Comparison of ENCODE assay signal across 9 mouse cellular contexts in the genomic region with DNA sequence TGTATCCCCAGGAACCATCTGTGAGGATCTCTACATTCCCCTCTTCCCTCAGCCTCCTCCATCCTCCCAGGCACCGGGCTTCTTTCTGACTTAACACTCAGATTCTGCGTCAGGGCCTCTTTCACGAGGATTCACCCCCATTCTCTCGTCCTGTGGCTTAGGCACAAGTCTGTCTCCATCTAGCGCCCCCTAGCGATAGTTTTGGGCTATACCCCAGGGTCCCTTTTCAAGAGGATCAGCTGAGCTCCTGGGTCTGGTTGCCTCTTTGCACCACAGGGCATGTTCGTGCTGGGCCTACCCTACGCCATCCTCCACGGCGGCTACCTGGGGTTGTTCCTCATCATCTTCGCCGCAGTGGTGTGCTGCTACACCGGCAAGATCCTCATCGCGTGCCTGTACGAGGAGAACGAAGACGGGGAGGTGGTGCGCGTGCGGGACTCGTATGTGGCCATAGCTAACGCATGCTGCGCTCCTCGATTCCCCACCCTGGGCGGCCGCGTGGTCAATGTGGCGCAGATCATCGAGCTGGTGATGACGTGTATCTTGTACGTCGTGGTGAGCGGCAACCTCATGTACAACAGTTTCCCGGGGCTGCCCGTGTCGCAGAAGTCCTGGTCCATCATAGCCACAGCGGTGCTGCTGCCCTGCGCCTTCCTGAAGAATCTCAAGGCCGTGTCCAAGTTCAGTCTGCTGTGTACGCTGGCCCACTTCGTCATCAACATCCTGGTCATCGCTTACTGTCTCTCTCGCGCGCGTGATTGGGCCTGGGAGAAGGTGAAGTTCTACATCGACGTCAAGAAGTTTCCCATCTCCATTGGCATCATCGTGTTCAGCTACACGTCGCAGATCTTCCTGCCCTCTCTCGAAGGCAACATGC. TPM values are rescaled to one million over a fixed set of nuclear protein-coding genes. Genes with fewer than 3 reads are reported as not detected.
DNase-seq lines count a peak whose midpoint lies in the region; ATAC-seq and TF ChIP-seq lines count a peak whose summit lies in the region.
"Had no signal": no experiment of that assay in that cellular context is flagged by ENCODE, and none has a peak within 500 bp of the region (broad histone marks: within the 10 kb centered on the region; RNA-seq: fewer than 3 reads in every experiment).

No protein-coding gene starts in this region.

- peak overlapping the region; percentile 94 for H3K27ac ChIP-seq in forebrain, embryonic 15.5 days (replicated peaks)
- no peak overlapping the region for H3K27ac ChIP-seq in intestine, postnatal 0 days (ENCODE audit: low read depth, low read length)
- H3K27ac ChIP-seq in liver, embryonic 11.5 days (ENCODE audit: low read depth, low read length): no peak overlapping the region
- H3K27ac ChIP-seq: limb, embryonic 12.5 days had no signal

- H3K9me3 ChIP-seq in forebrain, embryonic 15.5 days: no peaks in the 10 kb centered on the region
- H3K9me3 ChIP-seq in intestine, postnatal 0 days (ENCODE audit: control insufficient read depth): no peaks in the 10 kb centered on the region
- H3K9me3 ChIP-seq in liver, embryonic 11.5 days (ENCODE audit: control insufficient read depth, low read length): no peaks in the 10 kb centered on the region
- H3K9me3 ChIP-seq: limb, embryonic 12.5 days had no signal

- intact Hi-C loops in heart, postnatal 25 days (cut with DNase I): no loop called here

- H3K27me3 ChIP-seq in forebrain, embryonic 15.5 days: peaks cover 62% of the 10 kb centered on the region
- peaks cover 99% of the 10 kb centered on the region for H3K27me3 ChIP-seq in intestine, postnatal 0 days (replicated peaks; ENCODE audit: control insufficient read depth, insufficient read depth, low read length)
- H3K27me3 ChIP-seq in liver, embryonic 11.5 days (replicated peaks; ENCODE audit: control insufficient read depth, insufficient read depth, low read length): peaks cover 99% of the 10 kb centered on the region
- H3K27me3 ChIP-seq in splenic B cell, adult 2 months (ENCODE audit: control insufficient read depth, insufficient read depth, low read length, poor library complexity, severe bottlenecking): no peaks in the 10 kb centered on the region

- H3K9ac ChIP-seq in forebrain, embryonic 15.5 days (replicated peaks): peak overlapping the region; percentile 70
- H3K9ac ChIP-seq in intestine, postnatal 0 days (ENCODE audit: low read depth, low read length): no peak overlapping the region
- no peak overlapping the region for H3K9ac ChIP-seq in liver, embryonic 11.5 days (ENCODE audit: low read depth, low read length)
- H3K9ac ChIP-seq: limb, embryonic 12.5 days had no signal

- ATAC-seq in forebrain, embryonic 15.5 days (replicated peaks): peak; percentile 15; the same call in 1 of the 2 replicates
- no peak for ATAC-seq in intestine, postnatal 0 days
- 0 out of 2 replicates have a peak, but pooled peaks have one; percentile 26 for ATAC-seq in liver, embryonic 11.5 days (replicated peaks; ENCODE audit: low FRiP score)
- peak; percentile 20; the same call in 1 of the 2 replicates for ATAC-seq in monocyte, adult 5-6 weeks (replicated peaks; ENCODE audit: insufficient number of reproducible peaks, low FRiP score, low TSS enrichment, poor library complexity, severe bottlenecking)

- H3K4me1 ChIP-seq in forebrain, embryonic 15.5 days: peaks cover 46% of the 10 kb centered on the region
- no peaks in the 10 kb centered on the region for H3K4me1 ChIP-seq in intestine, postnatal 0 days (replicated peaks; ENCODE audit: control insufficient read depth, insufficient read depth, low read length)
- H3K4me1 ChIP-seq in liver, embryonic 11.5 days (replicated peaks; ENCODE audit: control insufficient read depth, insufficient read depth, low read length): peaks cover 8% of the 10 kb centered on the region; the same call in 1 of the 2 replicates

- peak overlapping the region; percentile 45 for H3K4me2 ChIP-seq in forebrain, embryonic 15.5 days (replicated peaks)
- H3K4me2 ChIP-seq in intestine, postnatal 0 days (replicated peaks; ENCODE audit: low read depth): no peak overlapping the region
- H3K4me2 ChIP-seq in liver, embryonic 11.5 days: no peak overlapping the region

- WGBS in forebrain, embryonic 15.5 days: 4% methylated on average over 53 of the region's 53 CpGs
- 4% methylated on average over 53 of the region's 53 CpGs for WGBS in intestine, postnatal 0 days
- 8% methylated on average over 53 of the region's 53 CpGs for WGBS in liver, embryonic 11.5 days

- H3K4me3 ChIP-seq in forebrain, embryonic 15.5 days: peak overlapping the region; percentile 59
- H3K4me3 ChIP-seq in intestine, postnatal 0 days (ENCODE audit: low read depth, low read length): no peak overlapping the region
- no peak overlapping the region for H3K4me3 ChIP-seq in liver, embryonic 11.5 days (ENCODE audit: low read depth, low read length)

- DNase-seq in heart, adult 18-20 months: peak; percentile 31 to 44
- DNase-seq in heart, postnatal 25 days (ENCODE audit: low spot score): no peak
- peak; percentile 54 for DNase-seq in c-Kit-positive CD71-positive TER-119-negative erythroid progenitor cells, embryonic 14.5 days (ENCODE audit: low read depth)
- DNase-seq in liver, embryonic 11.5 days (ENCODE audit: low spot score): peak; percentile 66
- peak; percentile 85 for DNase-seq in splenic B cell, adult 2 months (ENCODE audit: low read depth, low spot score)

- H3K36me3 ChIP-seq in forebrain, embryonic 15.5 days: no peaks in the 10 kb centered on the region
- H3K36me3 ChIP-seq in intestine, postnatal 0 days (ENCODE audit: control insufficient read depth, insufficient read depth): no peaks in the 10 kb centered on the region
- H3K36me3 ChIP-seq in liver, embryonic 11.5 days (ENCODE audit: control insufficient read depth, insufficient read depth, low read length): no peaks in the 10 kb centered on the region
- H3K36me3 ChIP-seq in splenic B cell, adult 2 months (ENCODE audit: control insufficient read depth, insufficient read depth, low read length, poor library complexity, severe bottlenecking): no peaks in the 10 kb centered on the region
- H3K36me3 ChIP-seq: limb, embryonic 12.5 days had no signal

- peak; percentile 68 for TF ChIP-seq CTCF in intestine, postnatal 0 days (IDR thresholded peaks at IDR 0.05; ENCODE audit: low read depth)

RNA-seq across cellular contexts. Expression of a gene that starts 3.2 kb away (rescaled TPM):
- total RNA-seq in heart, adult 18-20 months (2021): not detected
- not detected for total RNA-seq in heart, postnatal 25 days (2021)
- 7.1 and 7.4 TPM in 2 replicates for polyA plus RNA-seq in forebrain, embryonic 15.5 days (2015; fragmentation: Nextera tagmentation; extraction: Ambion mirVana)
- not detected in 2 replicates for polyA plus RNA-seq in intestine, postnatal 0 days (2015; fragmentation: Nextera tagmentation; extraction: Ambion mirVana)
- 0.05 and 0.06 TPM in 2 replicates for polyA plus RNA-seq in liver, embryonic 11.5 days (2014; fragmentation: Nextera tagmentation; extraction: Ambion mirVana)
- total RNA-seq in monocyte, adult 5-6 weeks (2017): not detected in 3 replicates
- polyA plus RNA-seq: limb, embryonic 12.5 days had no signal

RNA-seq across cellular contexts. Expression of a gene that starts 10.9 kb away (rescaled TPM):
- 1 to 10 TPM; 5.0 to 5.8 TPM for total RNA-seq in heart, adult 18-20 months (2021)
- total RNA-seq in heart, postnatal 25 days (2021): 1 to 10 TPM; 5.3 to 5.5 TPM
- 13.4 and 14.7 TPM in 2 replicates for polyA plus RNA-seq in forebrain, embryonic 15.5 days (2015; fragmentation: Nextera tagmentation; extraction: Ambion mirVana)
- polyA plus RNA-seq in intestine, postnatal 0 days (2015; fragmentation: Nextera tagmentation; extraction: Ambion mirVana): 3.7 and 5.3 TPM in 2 replicates
- polyA plus RNA-seq in liver, embryonic 11.5 days (2014; fragmentation: Nextera tagmentation; extraction: Ambion mirVana): 14.2 and 15.8 TPM in 2 replicates
- 22.5 to 30.7 TPM (median 30.6 TPM) in 3 replicates for total RNA-seq in monocyte, adult 5-6 weeks (2017)

RNA-seq across cellular contexts. Expression of a gene that starts 51.4 kb away (rescaled TPM):
- 10 to 100 TPM; 11.6 to 16.1 TPM for total RNA-seq in heart, adult 18-20 months (2021)
- total RNA-seq in heart, postnatal 25 days (2021): 10 to 100 TPM; 15.0 to 15.3 TPM
- 22.1 and 24.4 TPM in 2 replicates for polyA plus RNA-seq in forebrain, embryonic 15.5 days (2015; fragmentation: Nextera tagmentation; extraction: Ambion mirVana)
- polyA plus RNA-seq in intestine, postnatal 0 days (2015; fragmentation: Nextera tagmentation; extraction: Ambion mirVana): 3.3 and 3.4 TPM in 2 replicates
- 4.4 and 5.2 TPM in 2 replicates for polyA plus RNA-seq in liver, embryonic 11.5 days (2014; fragmentation: Nextera tagmentation; extraction: Ambion mirVana)
- 16.0 to 28.4 TPM (median 16.3 TPM) in 3 replicates for total RNA-seq in monocyte, adult 5-6 weeks (2017)
